Mouse (Mus musculus) heart, adult 2 months (tissue): ENCODE data around the gene Pik3cd.

ENCODE experiments used
- CTCF ChIP-seq: fragments of 200-600 bp; IDR thresholded peaks from 2 replicates; pipeline ENCODE4 v1.8.1; 2022; ENCODE audit warnings: antibody characterized with exemption, mild to moderate bottlenecking, moderate library complexity
- EP300 ChIP-seq: fragments of 200-500 bp; IDR thresholded peaks from 2 replicates; pipeline ENCODE4 v1.6.1; 2011; ENCODE audit warnings: low read depth, low read length, control low read depth; ENCODE audit not compliant: insufficient read depth

- no peak for TF ChIP-seq EP300
- no peak for TF ChIP-seq CTCF
Observed at GRCm38 (mm10) chr4:149663849-149664503, 38.4 kb downstream of the Pik3cd start.
